Mouse (Mus musculus) stomach, embryonic 15.5 days (tissue): Measurements from ENCODE around the gene Ank3. TPM values are rescaled to one million over a fixed set of nuclear protein-coding genes. Genes with fewer than 3 reads are reported as not detected.

ENCODE experiments used
- ATAC-seq: fragments of 200-750 bp; cut with Nextera tagmentation; 2 replicates; pipeline ENCODE4 v1.8.0; 2017; ENCODE audit warnings: low read depth, moderate number of reproducible peaks, moderate TSS enrichment; ENCODE audit not compliant: insufficient read depth, low FRiP score
- H3K27ac ChIP-seq: fragments of 300-500 bp; sonication (generic); 2 replicates; pipeline ENCODE4 v1.5.1; 2015; ENCODE audit warnings: mild to moderate bottlenecking, inconsistent platforms
- H3K27me3 ChIP-seq: fragments of 300-500 bp; sonication (generic); replicated peaks from 2 replicates; pipeline ENCODE4 v1.6.1; 2015; ENCODE audit warnings: inconsistent platforms
- H3K36me3 ChIP-seq: fragments of 300-500 bp; sonication (generic); 2 replicates; pipeline ENCODE4 v1.6.1; 2015; ENCODE audit warnings: inconsistent platforms
- H3K4me1 ChIP-seq: fragments of 300-500 bp; sonication (generic); 2 replicates; pipeline ENCODE4 v1.6.1; 2015; ENCODE audit warnings: inconsistent platforms
- H3K4me2 ChIP-seq: fragments of 300-500 bp; sonication (generic); 2 replicates; pipeline ENCODE4 v1.6.1; 2015; ENCODE audit warnings: mild to moderate bottlenecking, inconsistent platforms
- H3K4me3 ChIP-seq: fragments of 300-500 bp; sonication (generic); replicated peaks from 2 replicates; pipeline ENCODE4 v1.5.1; 2015; ENCODE audit warnings: inconsistent platforms
- H3K9ac ChIP-seq: fragments of 300-500 bp; sonication (generic); 2 replicates; pipeline ENCODE4 v1.6.1; 2015; ENCODE audit warnings: inconsistent platforms
- H3K9me3 ChIP-seq: fragments of 300-500 bp; sonication (generic); 2 replicates; pipeline ENCODE4 v1.6.1; 2016; ENCODE audit warnings: inconsistent platforms
- WGBS: fragments of 180-500 bp; shearing (Covaris S2); methylation state at CpG from one replicate; pipeline ENCODE4 v1.1.7; 2015; 5-methylcytosine and 5-hydroxymethylcytosine counted together
- polyA plus RNA-seq: library from polyadenylated mRNA; unstranded; fragments of >200 nt; fragmentation: Nextera tagmentation; extraction: Ambion mirVana; gene quantifications from 2 replicates; pipeline ENCODE4 v1.2.1, GENCODE M21; 2015

Gene Ank3
- polyA plus RNA-seq, 1 experiment from 2014 or later = 33.0 TPM

DNA sequence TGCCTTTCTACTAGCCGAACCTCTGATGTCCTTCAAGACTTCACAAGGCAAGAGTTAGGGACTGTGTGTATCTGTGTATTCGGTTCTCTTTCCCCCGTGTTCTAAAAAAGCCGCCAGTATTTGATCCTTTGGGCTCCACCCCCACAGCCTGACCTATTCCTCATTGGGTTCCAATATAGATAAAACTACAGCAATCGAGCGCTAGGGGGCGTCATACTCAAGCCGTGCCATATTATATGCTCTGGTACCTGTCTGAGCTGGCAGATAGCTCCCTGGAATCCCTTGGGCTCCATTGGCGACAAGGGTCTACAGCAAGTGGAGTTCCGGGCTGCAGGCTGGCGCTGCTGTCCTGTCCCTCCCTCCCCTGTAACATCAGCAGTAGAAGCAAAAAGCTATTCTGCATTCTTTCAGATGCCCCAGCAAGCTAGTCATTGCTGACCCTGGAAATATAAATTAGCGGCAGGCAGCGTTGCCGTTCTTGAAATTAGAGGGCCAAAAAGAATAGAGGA, 209.1 kb downstream of the Ank3 start:
- 69% methylated on average over 14 of the region's 14 CpGs for WGBS
- no peak for ATAC-seq
- no peaks in the 10 kb centered on the region for H3K36me3 ChIP-seq
- H3K9ac ChIP-seq = no peak overlapping the region
- no peak overlapping the region for H3K27ac ChIP-seq
- no peaks in the 10 kb centered on the region for H3K27me3 ChIP-seq
- H3K4me3 ChIP-seq = no peak overlapping the region
- H3K9me3 ChIP-seq = no peaks in the 10 kb centered on the region
- peaks cover 4% of the 10 kb centered on the region for H3K4me1 ChIP-seq
- H3K4me2 ChIP-seq = no peak overlapping the region

DNA sequence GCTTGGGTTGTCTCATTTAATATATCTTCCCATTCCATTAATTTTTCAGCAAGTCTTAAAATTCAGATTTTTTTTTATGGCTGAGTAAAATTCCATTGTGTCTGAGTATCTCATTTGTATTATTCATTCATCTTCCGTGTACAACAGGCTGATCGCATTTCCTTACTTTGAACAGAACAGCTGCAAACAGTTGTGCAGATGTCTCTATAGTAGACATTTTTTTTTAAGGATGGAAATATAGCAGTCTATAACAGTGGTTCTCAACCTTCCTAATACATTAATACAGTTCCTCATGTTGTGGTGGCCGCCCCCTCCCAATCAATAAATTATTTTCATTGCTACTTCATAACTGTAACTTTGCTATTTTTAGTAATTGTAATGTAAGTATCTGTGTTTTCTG, 212.7 kb downstream of the Ank3 start:
- Histone ChIP-seq H3K4me3 (no peak overlapping the region), H3K9me3 (no peaks in the 10 kb centered on the region), H3K4me2 (no peak overlapping the region), H3K27me3 (no peaks in the 10 kb centered on the region), H3K36me3 (no peaks in the 10 kb centered on the region), H3K9ac (no peak overlapping the region), H3K27ac (peak overlapping the region; percentile 81), H3K4me1 (peaks cover 4% of the 10 kb centered on the region)
- 34% methylated on average over 3 of the region's 3 CpGs for WGBS
- no peak; the same call in 1 of the 2 replicates for ATAC-seq

DNA sequence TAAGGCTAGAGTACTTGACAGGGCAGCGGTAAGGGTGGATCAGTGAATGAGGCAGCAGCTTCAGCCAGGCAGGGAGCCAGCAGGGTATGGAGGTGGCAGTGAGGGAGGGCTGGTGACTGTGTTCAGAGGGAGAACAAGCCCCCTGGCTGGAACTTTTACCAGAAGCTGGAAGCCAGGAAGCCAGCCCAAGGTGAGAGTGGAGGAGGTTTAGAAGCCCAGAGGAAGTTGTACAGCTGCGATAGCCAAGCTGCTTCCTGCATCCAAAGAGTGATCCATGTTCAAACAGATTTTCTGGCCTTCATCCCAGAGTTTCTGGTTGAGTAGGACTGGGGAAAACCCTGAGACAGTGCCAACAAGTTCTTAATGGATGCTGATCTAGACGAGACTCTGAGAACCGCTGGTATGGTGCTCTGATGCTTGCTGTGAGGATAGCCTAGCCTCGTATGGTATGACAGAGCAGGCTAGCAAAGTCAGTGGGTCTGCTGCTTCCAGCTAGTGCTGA, 213.3 kb downstream of the Ank3 start:
- Histone ChIP-seq H3K36me3 (no peaks in the 10 kb centered on the region), H3K9me3 (no peaks in the 10 kb centered on the region), H3K4me1 (peaks cover 4% of the 10 kb centered on the region), H3K4me2 (peak overlapping the region; percentile 21; the same call in 1 of the 2 replicates), H3K4me3 (no peak overlapping the region), H3K27me3 (no peaks in the 10 kb centered on the region), H3K27ac (peak overlapping the region; percentile 81), H3K9ac (no peak overlapping the region)
- peak; percentile 71; the same call in 1 of the 2 replicates for ATAC-seq
- 40% methylated on average over 5 of the region's 5 CpGs for WGBS

DNA sequence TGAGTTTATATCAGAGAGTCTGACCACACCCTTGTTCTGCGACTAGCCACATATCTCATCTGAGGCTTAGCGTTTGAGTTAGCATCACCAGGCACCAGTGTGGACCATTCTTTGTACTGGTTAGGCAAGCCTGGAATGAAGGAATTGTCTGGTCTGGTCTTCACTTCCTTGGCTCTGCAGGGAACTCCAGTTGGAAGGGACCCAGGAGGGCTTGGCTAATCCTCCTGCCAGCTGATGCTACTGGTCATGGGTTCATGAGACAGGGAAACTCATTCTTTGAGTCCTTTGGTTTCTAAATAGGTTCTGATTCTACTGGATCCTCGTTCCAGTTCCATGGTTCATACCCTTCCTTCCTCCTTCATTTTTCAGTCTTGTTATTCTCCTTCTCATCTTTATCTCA, 218.4 kb downstream of the Ank3 start:
- H3K27ac ChIP-seq = no peak overlapping the region
- H3K4me2 ChIP-seq = no peak overlapping the region
- 83% methylated on average over 3 of the region's 3 CpGs for WGBS
- no peaks in the 10 kb centered on the region for H3K27me3 ChIP-seq
- H3K4me1 ChIP-seq = no peaks in the 10 kb centered on the region
- H3K36me3 ChIP-seq = no peaks in the 10 kb centered on the region
- H3K4me3 ChIP-seq = no peak overlapping the region
- H3K9me3 ChIP-seq = no peaks in the 10 kb centered on the region
- no peak for ATAC-seq
- H3K9ac ChIP-seq = no peak overlapping the region

DNA sequence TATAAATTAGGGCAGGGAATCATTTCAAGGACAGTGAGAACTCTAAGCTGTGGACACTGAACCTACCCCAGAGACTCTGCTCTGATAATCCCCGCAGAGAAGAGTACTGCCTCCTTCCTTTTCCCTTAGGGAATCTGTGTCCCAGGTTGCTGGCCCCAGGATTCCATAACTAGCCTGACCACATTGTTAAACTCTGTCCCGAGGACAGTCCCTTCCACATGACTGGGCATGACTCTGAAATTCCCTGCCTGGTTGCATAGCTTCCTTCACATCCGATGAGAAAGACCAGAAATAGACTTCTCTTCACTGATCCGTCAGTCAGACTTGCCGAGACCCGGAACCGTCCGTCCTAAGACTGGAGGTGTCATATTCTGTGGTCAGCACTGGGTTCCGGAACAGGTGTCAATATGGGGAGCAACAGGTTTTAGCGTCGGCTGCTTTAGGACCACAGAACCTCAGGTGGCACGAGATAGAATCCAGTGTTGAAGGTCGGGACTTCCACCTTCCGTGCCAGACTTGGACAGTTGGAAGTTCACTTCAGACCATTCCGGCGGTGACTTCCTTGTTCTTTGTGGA, 219.1 kb downstream of the Ank3 start:
- no peak overlapping the region for H3K27ac ChIP-seq
- 86% methylated on average over 16 of the region's 16 CpGs for WGBS
- ATAC-seq = no peak

DNA sequence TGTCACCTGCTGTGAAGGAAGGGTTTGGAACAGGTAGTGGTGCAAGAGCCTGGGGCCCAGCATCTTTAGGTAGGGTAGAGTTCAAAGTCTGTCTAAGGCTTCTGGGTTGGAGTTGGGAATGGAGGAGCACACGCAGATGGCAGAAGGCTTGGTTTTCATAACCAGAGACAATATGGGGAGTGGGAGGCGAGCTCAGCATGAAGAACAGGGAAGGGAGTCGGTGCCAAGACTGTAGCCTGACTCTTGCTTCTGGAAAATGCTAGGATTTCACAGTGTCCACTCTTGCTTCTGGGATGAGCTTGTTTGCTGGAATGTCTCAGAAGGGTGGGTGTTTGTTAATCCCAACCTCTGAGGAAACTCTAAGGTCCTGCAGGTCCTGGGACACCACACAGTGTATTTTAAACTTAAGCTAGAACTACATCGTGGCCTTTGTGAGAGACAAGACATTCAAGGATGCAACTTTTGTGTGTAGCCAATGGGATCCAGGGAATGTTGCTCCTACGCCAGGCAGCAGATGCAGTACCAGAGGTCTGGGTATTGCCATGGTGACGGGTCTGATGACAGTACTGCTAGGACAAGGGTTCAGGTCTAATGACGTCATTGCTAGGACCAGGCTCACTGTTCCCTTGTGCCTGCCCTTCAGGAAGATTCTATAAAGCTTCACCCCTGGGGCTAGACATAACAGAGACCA, 222.3 kb downstream of the Ank3 start:
- ATAC-seq = no peak
- Histone ChIP-seq H3K27me3 (no peaks in the 10 kb centered on the region), H3K4me1 (no peaks in the 10 kb centered on the region), H3K36me3 (no peaks in the 10 kb centered on the region), H3K9me3 (no peaks in the 10 kb centered on the region), H3K27ac (no peak overlapping the region), H3K9ac (no peak overlapping the region), H3K4me3 (no peak overlapping the region), H3K4me2 (no peak overlapping the region)
- 82% methylated on average over 7 of the region's 7 CpGs for WGBS

More for the DNA sequence above, 219.1 kb downstream of the Ank3 start:
- Histone ChIP-seq H3K36me3 (no peaks in the 10 kb centered on the region), H3K4me2 (no peak overlapping the region), H3K4me3 (no peak overlapping the region), H3K27me3 (no peaks in the 10 kb centered on the region), H3K9me3 (no peaks in the 10 kb centered on the region), H3K4me1 (no peaks in the 10 kb centered on the region), H3K9ac (no peak overlapping the region)

DNA sequence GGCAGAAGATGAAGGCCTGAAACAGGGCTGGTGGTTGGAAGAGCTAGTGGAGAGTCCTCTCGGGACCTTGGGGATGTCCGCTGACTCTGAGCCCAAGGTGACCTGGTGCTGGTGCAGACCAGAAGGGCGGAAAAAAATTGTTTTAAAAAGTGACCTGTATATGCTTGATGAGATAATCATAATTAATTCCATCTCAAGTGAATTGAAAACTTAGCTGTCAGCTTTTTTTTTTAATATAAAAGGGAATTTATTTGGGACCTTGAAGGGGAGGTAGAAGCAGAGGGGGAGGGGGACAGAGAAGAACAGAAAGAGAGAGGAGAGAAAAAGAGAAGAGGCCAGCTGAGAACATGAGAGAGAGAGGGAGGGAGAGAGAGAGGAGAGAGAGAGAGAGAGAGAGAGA, 229.2 kb downstream of the Ank3 start:
- no peaks in the 10 kb centered on the region for H3K36me3 ChIP-seq
- H3K9me3 ChIP-seq = no peaks in the 10 kb centered on the region
- H3K4me1 ChIP-seq = 0 out of 2 replicates have a peak, but pooled peaks cover 3% of the 10 kb centered on the region
- no peak overlapping the region for H3K4me3 ChIP-seq
- no peaks in the 10 kb centered on the region for H3K27me3 ChIP-seq
- H3K9ac ChIP-seq = no peak overlapping the region
- H3K27ac ChIP-seq = no peak overlapping the region
- ATAC-seq = no peak
- no peak overlapping the region for H3K4me2 ChIP-seq
- 87% methylated on average over 3 of the region's 3 CpGs for WGBS

DNA sequence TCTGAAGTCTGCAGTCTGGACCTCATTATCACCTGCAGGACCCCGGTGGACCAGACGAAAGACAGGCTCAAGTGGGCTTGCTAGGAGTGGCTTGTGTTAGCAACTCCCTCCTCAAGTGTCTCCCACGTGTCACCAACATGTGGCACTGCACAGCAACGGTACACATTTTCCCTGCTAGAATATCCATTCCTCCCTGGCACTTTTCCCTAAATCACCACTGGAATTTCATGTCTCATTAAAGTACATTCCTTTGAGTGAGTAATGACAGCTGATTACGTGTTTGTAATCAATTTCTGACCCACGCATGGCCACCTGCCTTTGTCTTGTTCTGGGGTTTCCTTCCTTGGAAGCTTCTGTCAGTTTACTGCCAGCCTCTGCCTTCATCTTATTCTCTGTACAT, 230.2 kb downstream of the Ank3 start:
- no peaks in the 10 kb centered on the region for H3K9me3 ChIP-seq
- 54% methylated on average over 6 of the region's 6 CpGs for WGBS
- H3K4me1 ChIP-seq = 0 out of 2 replicates have a peak, but pooled peaks cover 3% of the 10 kb centered on the region
- no peak overlapping the region for H3K4me3 ChIP-seq
- H3K27ac ChIP-seq = no peak overlapping the region
- H3K36me3 ChIP-seq = no peaks in the 10 kb centered on the region
- no peaks in the 10 kb centered on the region for H3K27me3 ChIP-seq
- no peak for ATAC-seq
- H3K9ac ChIP-seq = no peak overlapping the region
- H3K4me2 ChIP-seq = no peak overlapping the region

DNA sequence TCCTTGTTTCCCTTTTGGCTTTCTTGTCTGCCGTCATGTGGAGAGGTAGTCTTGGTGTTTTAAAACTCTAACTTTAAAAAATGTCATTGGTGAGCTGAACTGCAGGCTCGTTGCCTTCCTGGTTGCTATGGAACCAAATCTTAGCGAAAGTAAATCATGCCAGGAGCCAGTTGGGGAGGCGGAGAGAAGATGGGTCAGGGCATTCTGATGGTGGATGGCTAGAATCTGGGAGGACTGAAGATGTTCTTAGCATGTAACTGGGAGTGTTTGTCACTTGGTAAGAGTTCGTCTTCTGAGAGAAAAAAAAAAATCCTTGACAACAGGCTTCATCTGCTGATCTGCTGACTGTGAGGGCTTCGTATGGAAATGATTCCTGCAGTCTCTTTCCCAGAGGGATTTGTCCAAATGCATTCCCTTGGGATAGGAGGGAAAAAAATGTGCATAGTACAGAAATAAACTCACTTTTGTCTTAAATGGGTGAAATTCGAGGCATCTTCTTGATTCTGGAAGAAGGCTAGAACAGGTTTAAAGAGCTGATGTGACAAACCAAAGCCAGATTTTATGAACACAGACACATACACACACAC, 232.3 kb downstream of the Ank3 start:
- WGBS = 45% methylated on average over 7 of the region's 7 CpGs
- H3K9me3 ChIP-seq = no peaks in the 10 kb centered on the region
- no peak overlapping the region for H3K4me3 ChIP-seq
- no peak overlapping the region for H3K9ac ChIP-seq
- no peaks in the 10 kb centered on the region for H3K27me3 ChIP-seq
- ATAC-seq = no peak
- no peak overlapping the region for H3K4me2 ChIP-seq
- H3K27ac ChIP-seq = no peak overlapping the region
- no peaks in the 10 kb centered on the region for H3K36me3 ChIP-seq
- 0 out of 2 replicates have a peak, but pooled peaks cover 3% of the 10 kb centered on the region for H3K4me1 ChIP-seq

DNA sequence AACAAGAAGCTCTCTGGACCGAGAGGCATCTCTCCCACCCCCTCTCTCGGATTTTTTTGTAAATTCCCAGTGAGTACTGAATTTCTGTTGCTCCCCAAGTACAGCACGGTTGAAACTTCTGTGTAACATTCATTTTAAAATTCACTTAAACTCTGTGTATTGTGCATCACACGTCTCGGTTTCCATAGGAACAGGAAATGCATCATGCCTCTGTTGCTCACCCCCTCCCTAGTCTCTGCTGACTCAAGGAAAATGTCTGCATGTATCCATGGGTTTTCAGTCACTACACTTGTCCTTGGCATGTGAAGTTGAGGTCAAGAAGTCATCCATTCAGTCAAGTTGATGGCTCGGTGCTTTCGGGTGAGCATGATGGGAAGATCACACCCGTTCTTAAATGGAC, 234.3 kb downstream of the Ank3 start:
- Histone ChIP-seq H3K36me3 (no peaks in the 10 kb centered on the region), H3K4me2 (no peak overlapping the region), H3K9ac (no peak overlapping the region), H3K27me3 (no peaks in the 10 kb centered on the region), H3K9me3 (no peaks in the 10 kb centered on the region), H3K4me3 (no peak overlapping the region), H3K27ac (no peak overlapping the region), H3K4me1 (0 out of 2 replicates have a peak, but pooled peaks cover 3% of the 10 kb centered on the region)
- 88% methylated on average over 8 of the region's 8 CpGs for WGBS
- ATAC-seq = no peak

DNA sequence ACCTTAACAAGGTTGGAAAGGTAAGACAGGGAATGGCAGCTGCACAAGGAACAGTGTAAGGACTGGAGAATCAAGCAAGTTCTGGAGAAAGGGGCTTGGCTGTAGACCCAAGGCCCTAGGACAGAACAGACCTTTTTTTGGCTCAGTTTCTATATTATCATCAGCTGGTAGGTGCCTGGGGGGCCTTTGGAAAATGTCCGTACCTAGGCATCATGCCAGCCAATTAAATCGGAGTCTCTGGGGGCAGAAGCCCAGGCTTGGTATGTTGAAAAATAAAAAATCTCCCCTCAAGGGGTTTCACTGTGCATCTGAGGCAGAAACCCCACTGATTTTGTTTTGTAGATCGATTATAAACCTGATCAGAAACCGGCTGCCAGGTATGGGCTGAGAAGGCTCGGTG, 236.3 kb downstream of the Ank3 start:
- no peaks in the 10 kb centered on the region for H3K36me3 ChIP-seq
- H3K9ac ChIP-seq = no peak overlapping the region
- H3K9me3 ChIP-seq = no peaks in the 10 kb centered on the region
- 82% methylated on average over 5 of the region's 5 CpGs for WGBS
- H3K4me1 ChIP-seq = 0 out of 2 replicates have a peak, but pooled peaks cover 3% of the 10 kb centered on the region
- no peak overlapping the region for H3K4me2 ChIP-seq
- H3K27ac ChIP-seq = no peak overlapping the region
- no peak for ATAC-seq
- no peaks in the 10 kb centered on the region for H3K27me3 ChIP-seq
- no peak overlapping the region for H3K4me3 ChIP-seq
